Mouse (Mus musculus): ENCODE measurements around the gene Runx3. TPM values are rescaled to one million over a fixed set of nuclear protein-coding genes. Genes with fewer than 3 reads are reported as not detected.

The Runx3 gene
- polyA plus RNA-seq, 1 experiment from 2014 or later: not detected

GRCm38 (mm10) chr4:135156531-135156930 is 36.1 kb downstream of the Runx3 start:
- WGBS: 6% methylated on average over 6 of the region's 6 CpGs
- no peak overlapping the region for H3K4me2 ChIP-seq (replicated peaks; ENCODE audit: low read depth, low read length)
- no peak overlapping the region for H3K4me3 ChIP-seq (ENCODE audit: low read length)
- no peaks in the 10 kb centered on the region for H3K36me3 ChIP-seq (ENCODE audit: control insufficient read depth, insufficient read depth, low read length)
- 0 out of 2 replicates have a peak, but pooled peaks cover 5% of the 10 kb centered on the region for H3K4me1 ChIP-seq (ENCODE audit: control insufficient read depth, insufficient read depth, low read length)
- no peaks in the 10 kb centered on the region for H3K9me3 ChIP-seq (ENCODE audit: control insufficient read depth, low read length)
- no peak overlapping the region for H3K27ac ChIP-seq (ENCODE audit: low read depth, low read length)
- H3K9ac ChIP-seq (ENCODE audit: low read depth, low read length): no peak overlapping the region
- H3K27me3 ChIP-seq (ENCODE audit: control insufficient read depth, insufficient read depth, low read length): peaks cover 85% of the 10 kb centered on the region
- ATAC-seq (ENCODE audit: low FRiP score, low TSS enrichment): no peak

GRCm38 (mm10) chr4:135157329-135157728 is 36.9 kb downstream of the Runx3 start:
- 4% methylated on average over 6 of the region's 6 CpGs for WGBS
- H3K36me3 ChIP-seq (ENCODE audit: control insufficient read depth, insufficient read depth, low read length): no peaks in the 10 kb centered on the region

GRCm38 (mm10) chr4:135158724-135159409 is 38.4 kb downstream of the Runx3 start:
- no peak overlapping the region for H3K4me3 ChIP-seq (ENCODE audit: low read length)
- H3K27ac ChIP-seq (ENCODE audit: low read depth, low read length): no peak overlapping the region
- H3K36me3 ChIP-seq (ENCODE audit: control insufficient read depth, insufficient read depth, low read length): no peaks in the 10 kb centered on the region
- no peaks in the 10 kb centered on the region for H3K9me3 ChIP-seq (ENCODE audit: control insufficient read depth, low read length)
- H3K27me3 ChIP-seq (ENCODE audit: control insufficient read depth, insufficient read depth, low read length): peaks cover 62% of the 10 kb centered on the region
- H3K4me1 ChIP-seq (ENCODE audit: control insufficient read depth, insufficient read depth, low read length): no peaks in the 10 kb centered on the region
- peak; percentile 61 for ATAC-seq (ENCODE audit: low FRiP score, low TSS enrichment)
- WGBS: 7% methylated on average over 9 of the region's 9 CpGs
- H3K4me2 ChIP-seq (replicated peaks; ENCODE audit: low read depth, low read length): no peak overlapping the region
- no peak overlapping the region for H3K9ac ChIP-seq (ENCODE audit: low read depth, low read length)

More at GRCm38 (mm10) chr4:135157329-135157728, 36.9 kb downstream of the Runx3 start:
- no peak for ATAC-seq (ENCODE audit: low FRiP score, low TSS enrichment)
- Histone ChIP-seq H3K9me3 (ENCODE audit: control insufficient read depth, low read length) (no peaks in the 10 kb centered on the region), H3K9ac (ENCODE audit: low read depth, low read length) (no peak overlapping the region), H3K27me3 (ENCODE audit: control insufficient read depth, insufficient read depth, low read length) (peaks cover 77% of the 10 kb centered on the region), H3K27ac (ENCODE audit: low read depth, low read length) (no peak overlapping the region), H3K4me3 (ENCODE audit: low read length) (no peak overlapping the region), H3K4me1 (ENCODE audit: control insufficient read depth, insufficient read depth, low read length) (0 out of 2 replicates have a peak, but pooled peaks cover 3% of the 10 kb centered on the region), H3K4me2 (replicated peaks; ENCODE audit: low read depth, low read length) (no peak overlapping the region)

DNA sequence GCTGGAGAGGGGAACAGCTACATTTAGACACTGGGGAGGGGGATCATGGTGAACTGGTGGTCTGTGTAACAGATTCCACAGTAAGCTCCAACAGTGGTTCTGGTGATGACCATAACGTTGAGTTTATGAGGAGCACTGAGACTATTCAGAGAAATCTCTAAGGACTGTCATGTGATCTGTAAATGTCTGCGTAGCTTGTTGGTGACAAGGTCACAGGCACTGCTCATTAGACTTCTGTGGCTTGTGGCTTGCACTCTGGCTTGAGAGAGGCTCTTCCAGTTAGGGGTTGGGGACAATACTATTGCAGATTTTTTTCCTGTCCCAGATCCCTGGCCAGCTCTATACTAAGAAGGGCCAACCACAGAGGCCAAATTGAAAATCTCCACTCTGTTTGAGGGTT is 39.2 kb downstream of the Runx3 start:
- Histone ChIP-seq H3K4me1 (ENCODE audit: control insufficient read depth, insufficient read depth, low read length) (no peaks in the 10 kb centered on the region), H3K4me2 (replicated peaks; ENCODE audit: low read depth, low read length) (no peak overlapping the region), H3K9ac (ENCODE audit: low read depth, low read length) (no peak overlapping the region), H3K36me3 (ENCODE audit: control insufficient read depth, insufficient read depth, low read length) (no peaks in the 10 kb centered on the region), H3K9me3 (ENCODE audit: control insufficient read depth, low read length) (no peaks in the 10 kb centered on the region), H3K27ac (ENCODE audit: low read depth, low read length) (no peak overlapping the region), H3K4me3 (ENCODE audit: low read length) (no peak overlapping the region), H3K27me3 (ENCODE audit: control insufficient read depth, insufficient read depth, low read length) (peaks cover 55% of the 10 kb centered on the region)
- 57% methylated on average over 2 of the region's 2 CpGs for WGBS
- no peak for ATAC-seq (ENCODE audit: low FRiP score, low TSS enrichment)

- no peak for ATAC-seq (ENCODE audit: low FRiP score, low TSS enrichment)
- peaks cover 52% of the 10 kb centered on the region for H3K27me3 ChIP-seq (ENCODE audit: control insufficient read depth, insufficient read depth, low read length)
- H3K4me2 ChIP-seq (replicated peaks; ENCODE audit: low read depth, low read length): no peak overlapping the region
- no peaks in the 10 kb centered on the region for H3K36me3 ChIP-seq (ENCODE audit: control insufficient read depth, insufficient read depth, low read length)
- no peaks in the 10 kb centered on the region for H3K9me3 ChIP-seq (ENCODE audit: control insufficient read depth, low read length)
- H3K4me3 ChIP-seq (ENCODE audit: low read length): no peak overlapping the region
- WGBS: 52% methylated on average over 3 of the region's 3 CpGs
- no peak overlapping the region for H3K27ac ChIP-seq (ENCODE audit: low read depth, low read length)
- H3K9ac ChIP-seq (ENCODE audit: low read depth, low read length): no peak overlapping the region
- no peaks in the 10 kb centered on the region for H3K4me1 ChIP-seq (ENCODE audit: control insufficient read depth, insufficient read depth, low read length)
These were observed 39.7 kb downstream of the Runx3 start for GRCm38 (mm10) chr4:135160168-135160567.

GRCm38 (mm10) chr4:135161441-135161840 is 41.0 kb downstream of the Runx3 start:
- Histone ChIP-seq H3K9ac (ENCODE audit: low read depth, low read length) (no peak overlapping the region), H3K4me1 (ENCODE audit: control insufficient read depth, insufficient read depth, low read length) (0 out of 2 replicates have a peak, but pooled peaks cover 6% of the 10 kb centered on the region), H3K4me3 (ENCODE audit: low read length) (no peak overlapping the region), H3K36me3 (ENCODE audit: control insufficient read depth, insufficient read depth, low read length) (no peaks in the 10 kb centered on the region), H3K9me3 (ENCODE audit: control insufficient read depth, low read length) (no peaks in the 10 kb centered on the region), H3K27ac (ENCODE audit: low read depth, low read length) (no peak overlapping the region), H3K27me3 (ENCODE audit: control insufficient read depth, insufficient read depth, low read length) (peaks cover 47% of the 10 kb centered on the region), H3K4me2 (replicated peaks; ENCODE audit: low read depth, low read length) (no peak overlapping the region)
- 84% methylated on average over 11 of the region's 11 CpGs for WGBS
- ATAC-seq (ENCODE audit: low FRiP score, low TSS enrichment): no peak

DNA sequence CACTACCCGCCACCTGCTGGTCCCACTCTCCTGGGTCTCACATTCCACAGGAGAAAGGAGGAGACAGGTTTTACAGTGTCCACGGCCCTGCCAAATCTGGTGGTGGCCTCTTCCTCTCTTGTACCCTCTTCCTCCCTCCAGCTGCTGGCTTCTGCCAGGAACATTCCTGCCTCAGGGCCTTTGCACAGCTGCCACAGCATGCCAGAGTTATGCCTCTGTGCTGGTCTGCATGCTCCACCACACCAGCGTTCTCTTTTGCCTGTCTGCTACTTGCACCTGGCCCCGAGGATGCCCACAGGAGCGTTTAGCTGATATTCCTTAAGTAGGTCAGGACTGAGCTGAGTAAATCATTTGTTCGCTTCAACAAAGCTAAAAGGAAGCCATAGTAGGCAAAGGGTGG is 45.3 kb downstream of the Runx3 start:
- H3K9me3 ChIP-seq (ENCODE audit: control insufficient read depth, low read length): no peaks in the 10 kb centered on the region
- peaks cover 15% of the 10 kb centered on the region; the same call in 1 of the 2 replicates for H3K4me1 ChIP-seq (ENCODE audit: control insufficient read depth, insufficient read depth, low read length)
- no peak overlapping the region for H3K4me2 ChIP-seq (replicated peaks; ENCODE audit: low read depth, low read length)
- no peak overlapping the region for H3K27ac ChIP-seq (ENCODE audit: low read depth, low read length)
- peaks cover 24% of the 10 kb centered on the region for H3K27me3 ChIP-seq (ENCODE audit: control insufficient read depth, insufficient read depth, low read length)
- no peaks in the 10 kb centered on the region for H3K36me3 ChIP-seq (ENCODE audit: control insufficient read depth, insufficient read depth, low read length)
- ATAC-seq (ENCODE audit: low FRiP score, low TSS enrichment): no peak
- WGBS: 62% methylated on average over 6 of the region's 6 CpGs
- no peak overlapping the region for H3K9ac ChIP-seq (ENCODE audit: low read depth, low read length)
- H3K4me3 ChIP-seq (ENCODE audit: low read length): no peak overlapping the region

DNA sequence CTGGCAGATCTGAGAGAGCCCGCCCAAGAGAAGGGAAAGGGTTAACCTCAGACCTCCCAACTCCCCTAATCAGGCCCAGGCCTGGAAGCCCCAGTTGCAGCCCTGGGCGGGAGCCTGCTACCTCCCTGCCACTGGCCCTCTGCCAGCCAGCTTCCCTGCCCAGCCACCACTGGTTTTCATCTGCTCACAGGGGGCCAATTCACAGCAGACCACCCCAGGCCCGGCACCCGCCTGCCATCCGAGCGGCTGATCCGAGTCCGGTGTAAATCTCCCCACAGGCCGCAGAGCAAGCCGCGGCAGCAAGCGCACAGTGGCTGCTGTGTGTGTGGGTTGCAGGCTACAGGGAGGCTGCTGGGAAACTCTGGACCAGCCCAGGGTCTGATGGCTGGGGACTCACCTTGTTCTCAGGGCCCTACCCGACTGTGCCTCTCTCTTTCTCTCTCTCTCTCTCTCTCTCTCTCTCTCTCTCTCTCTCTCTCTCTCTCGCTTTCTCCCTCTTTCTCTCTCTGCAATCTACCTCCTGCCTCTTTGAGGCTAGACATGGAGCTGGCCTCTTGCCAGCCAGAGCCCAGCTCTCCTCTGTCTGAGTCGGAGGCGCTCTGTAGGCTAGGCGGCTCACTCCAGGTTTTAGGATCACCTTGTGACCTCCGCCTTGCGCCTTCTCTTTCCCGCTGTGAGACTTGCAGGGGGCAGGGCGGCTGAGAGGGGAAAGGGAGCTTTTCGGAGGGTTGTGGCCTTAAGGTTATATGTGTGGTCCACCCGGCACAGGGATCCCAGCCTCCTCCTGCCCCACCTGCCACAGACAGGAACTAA is 46.2 kb downstream of the Runx3 start:
- WGBS: 9% methylated on average over 22 of the region's 23 CpGs
- Histone ChIP-seq H3K4me1 (ENCODE audit: control insufficient read depth, insufficient read depth, low read length) (peaks cover 15% of the 10 kb centered on the region; the same call in 1 of the 2 replicates), H3K9ac (ENCODE audit: low read depth, low read length) (no peak overlapping the region), H3K27me3 (ENCODE audit: control insufficient read depth, insufficient read depth, low read length) (peaks cover 27% of the 10 kb centered on the region), H3K4me2 (replicated peaks; ENCODE audit: low read depth, low read length) (no peak overlapping the region; the same call in 1 of the 2 replicates), H3K36me3 (ENCODE audit: control insufficient read depth, insufficient read depth, low read length) (no peaks in the 10 kb centered on the region), H3K27ac (ENCODE audit: low read depth, low read length) (no peak overlapping the region), H3K9me3 (ENCODE audit: control insufficient read depth, low read length) (no peaks in the 10 kb centered on the region), H3K4me3 (ENCODE audit: low read length) (no peak overlapping the region)
- peak; percentile 48 for ATAC-seq (ENCODE audit: low FRiP score, low TSS enrichment)
